Mouse (Mus musculus) heart, adult 2 months (tissue): ENCODE measurements around the gene Irx3.

Experiments used
- CTCF ChIP-seq: fragments of 200-600 bp; IDR thresholded peaks from 2 replicates; pipeline ENCODE4 v1.8.1; 2022; ENCODE audit warnings: antibody characterized with exemption, mild to moderate bottlenecking, moderate library complexity
- EP300 ChIP-seq: fragments of 200-500 bp; IDR thresholded peaks from 2 replicates; pipeline ENCODE4 v1.6.1; 2011; ENCODE audit warnings: low read depth, low read length, control low read depth; ENCODE audit not compliant: insufficient read depth
- POLR2A ChIP-seq: fragments of 200-500 bp; IDR thresholded peaks from 2 replicates; pipeline ENCODE4 v1.6.1; 2011; ENCODE audit warnings: mild to moderate bottlenecking, low read depth, low read length, control low read depth; ENCODE audit not compliant: insufficient read depth

GRCm38 (mm10) chr8:91799681-91800522 is 2.0 kb downstream of the Irx3 start:
- TF ChIP-seq CTCF (no peak), POLR2A (no peak), EP300 (no peak)
